Mouse (Mus musculus): ENCODE data around the gene Crmp1. TPM values are rescaled to one million over a fixed set of nuclear protein-coding genes. Genes with fewer than 3 reads are reported as not detected.
A peak's percentile ranks its signal among the peaks of the same experiment; 100 is the strongest.

Gene Crmp1
- total and polyA plus RNA-seq, 3 experiments = 3.3 to 19.6 (median 10.5) TPM

- Histone ChIP-seq H3K4me3 (replicated peaks in 1 of 3; ENCODE audit: low read depth in 2 of 3, low read length in 2 of 3, poor library complexity in 1 of 3) (no peak overlapping the region), H3K9ac (ENCODE audit: insufficient read depth, low read depth) (no peak overlapping the region), H3K4me1 (ENCODE audit: control insufficient read depth in 1 of 2, insufficient read depth in 2 of 2) (peaks cover 20 to 37% of the 10 kb centered on the region in 2 experiments), H3K4me2 (ENCODE audit: insufficient read depth, low read depth, poor library complexity, severe bottlenecking) (no peak overlapping the region), H3K36me3 (replicated peaks in 1 of 2; ENCODE audit: control insufficient read depth in 1 of 2, insufficient read depth in 1 of 2, low read length in 1 of 2) (no peaks in the 10 kb centered on the region), H3K27ac (ENCODE audit: insufficient read depth, low read depth) (no peak overlapping the region), H3K79me2 (replicated peaks; ENCODE audit: control insufficient read depth, extremely low read depth, insufficient read depth, poor library complexity, severe bottlenecking) (no peaks in the 10 kb centered on the region), H3K27me3 (replicated peaks) (peaks cover 3% of the 10 kb centered on the region), H3K9me3 (replicated peaks; ENCODE audit: low read length) (peaks cover 3% of the 10 kb centered on the region)
- no peak for DNase-seq (ENCODE audit: extremely low read depth)
- dilution Hi-C loops (cut with MboI; ENCODE audit: extremely low pct_ligation_motif_present, extremely low pct_unique_long_range_greater_than_20kb, low sequenced_read_pairs) (no loop called here), in situ Hi-C loops (cut with MboI; ENCODE audit: low pct_ligation_motif_present, low pct_unique_long_range_greater_than_20kb, low sequenced_read_pairs) (no loop called here)
- TF ChIP-seq RAD21 (IDR thresholded peaks at IDR 0.05; ENCODE audit: low read depth, low read length) (no peak), ELF1 (IDR thresholded peaks at IDR 0.05; ENCODE audit: low read depth, low read length) (no peak), USF1 (IDR thresholded peaks at IDR 0.05; ENCODE audit: low read depth, low read length) (no peak), RCOR1 (conservative IDR thresholded peaks at IDR 0.05; ENCODE audit: low read depth, low read length) (no peak), MAFK (IDR thresholded peaks at IDR 0.05; ENCODE audit: insufficient replicate concordance, low read length) (no peak), MXI1 (IDR thresholded peaks at IDR 0.05; ENCODE audit: low read depth, low read length) (no peak), E2F4 (IDR thresholded peaks at IDR 0.05; ENCODE audit: insufficient replicate concordance, low read depth, low read length) (no peak), UBTF (IDR thresholded peaks at IDR 0.05; ENCODE audit: low read depth, low read length) (no peak), ETS1 (conservative IDR thresholded peaks at IDR 0.05; ENCODE audit: low read depth, low read length) (no peak), JUND (conservative IDR thresholded peaks at IDR 0.05; ENCODE audit: low read depth, low read length) (no peak), CTCF (conservative IDR thresholded peaks at IDR 0.05 in 1 of 2, IDR thresholded peaks at IDR 0.05 in 1 of 2; ENCODE audit: low read depth in 2 of 2, low read length in 2 of 2) (no peak), USF2 (conservative IDR thresholded peaks at IDR 0.05; ENCODE audit: low read depth, low read length) (no peak), POLR2AphosphoS2 (IDR thresholded peaks at IDR 0.05; ENCODE audit: low read depth, low read length) (no peak), GABPA (IDR thresholded peaks at IDR 0.05; ENCODE audit: insufficient replicate concordance, low read depth, low read length) (no peak)
Observed at GRCm38 (mm10) chr5:37310026-37310425, 68.3 kb downstream of the Crmp1 start.

GRCm38 (mm10) chr5:37312980-37313722 is 71.4 kb downstream of the Crmp1 start:
- H3K79me2 ChIP-seq (replicated peaks; ENCODE audit: control insufficient read depth, extremely low read depth, insufficient read depth, poor library complexity, severe bottlenecking) = no peaks in the 10 kb centered on the region
- peak; percentile 69 for DNase-seq (ENCODE audit: extremely low read depth)
- TF ChIP-seq TCF12 (IDR thresholded peaks at IDR 0.05; ENCODE audit: low read depth, low read length) (peak; percentile 89), IRF4 (IDR thresholded peaks at IDR 0.05; ENCODE audit: low read depth, low read length) (peak; percentile 91), RCOR1 (conservative IDR thresholded peaks at IDR 0.05; ENCODE audit: low read depth, low read length) (peak; percentile 82; the same call in 1 of the 2 replicates), USF2 (conservative IDR thresholded peaks at IDR 0.05; ENCODE audit: low read depth, low read length) (no peak), EP300 (IDR thresholded peaks at IDR 0.05; ENCODE audit: low read length) (peak; percentile 94), ZC3H11A (IDR thresholded peaks at IDR 0.05; ENCODE audit: low read depth, low read length) (no peak), PAX5 (IDR thresholded peaks at IDR 0.05; ENCODE audit: low read length) (no peak), ETS1 (conservative IDR thresholded peaks at IDR 0.05; ENCODE audit: low read depth, low read length) (peak; percentile 74), SIN3A (IDR thresholded peaks at IDR 0.05; ENCODE audit: low read length) (0 out of 2 replicates have a peak, but pooled peaks have one; percentile 70), MXI1 (IDR thresholded peaks at IDR 0.05; ENCODE audit: low read depth, low read length) (peak; percentile 63; the same call in 1 of the 2 replicates), KAT2A (IDR thresholded peaks at IDR 0.05; ENCODE audit: insufficient replicate concordance, low read length) (no peak), BHLHE40 (IDR thresholded peaks at IDR 0.05; ENCODE audit: low read depth, low read length) (peak; percentile 62), POLR2AphosphoS2 (IDR thresholded peaks at IDR 0.05; ENCODE audit: low read depth, low read length) (no peak), MEF2A (IDR thresholded peaks at IDR 0.05; ENCODE audit: borderline replicate concordance, low read depth, low read length) (peak; percentile 61; the same call in 1 of the 2 replicates), MAFK (IDR thresholded peaks at IDR 0.05; ENCODE audit: insufficient replicate concordance, low read length) (0 out of 2 replicates have a peak, but pooled peaks have one; percentile 5), NRF1 (IDR thresholded peaks at IDR 0.05; ENCODE audit: low read depth, low read length) (no peak), CHD1 (IDR thresholded peaks at IDR 0.05; ENCODE audit: low read depth, low read length) (no peak)
- H3K36me3 ChIP-seq (replicated peaks in 1 of 2; ENCODE audit: control insufficient read depth in 1 of 2, insufficient read depth in 1 of 2, low read length in 1 of 2) = no peaks in the 10 kb centered on the region
- in situ Hi-C loops (cut with MboI; ENCODE audit: low pct_ligation_motif_present, low pct_unique_long_range_greater_than_20kb, low sequenced_read_pairs) (no loop called here), dilution Hi-C loops (cut with MboI; ENCODE audit: extremely low pct_ligation_motif_present, extremely low pct_unique_long_range_greater_than_20kb, low sequenced_read_pairs) (no loop called here)
- peaks cover 3% of the 10 kb centered on the region for H3K27me3 ChIP-seq (replicated peaks)
- peak overlapping the region; percentile 54; the same call in 1 of the 2 replicates for H3K4me2 ChIP-seq (ENCODE audit: insufficient read depth, low read depth, poor library complexity, severe bottlenecking)
- H3K9ac ChIP-seq (ENCODE audit: insufficient read depth, low read depth) = no peak overlapping the region
- H3K9me3 ChIP-seq (replicated peaks; ENCODE audit: low read length) = peaks cover 16% of the 10 kb centered on the region
- peak overlapping the region; percentile 52; the same call in 1 of the 2 replicates for H3K27ac ChIP-seq (ENCODE audit: insufficient read depth, low read depth)
- H3K4me1 ChIP-seq (ENCODE audit: control insufficient read depth in 1 of 2, insufficient read depth in 2 of 2) = peaks cover 20 to 37% of the 10 kb centered on the region in 2 experiments
- peak overlapping the region in 1 of 3 experiments; percentile 26 for H3K4me3 ChIP-seq (replicated peaks in 1 of 3; ENCODE audit: low read depth in 2 of 3, low read length in 2 of 3, poor library complexity in 1 of 3)

Data from CH12.LX (cell line).